Mouse (Mus musculus): ENCODE data around the gene Cd200r3.

- TF ChIP-seq CTCF (IDR thresholded peaks at IDR 0.05; ENCODE audit: low read depth), result no peak
- TF ChIP-seq EP300 (optimal IDR thresholded peaks at IDR 0.05), result no peak
These were observed 24.6 kb downstream of the Cd200r3 start for GRCm38 (mm10) chr16:44968113-44968512.

All from stomach, postnatal 0 days (tissue).